Mouse (Mus musculus): ENCODE measurements around the gene Bbs2.

GRCm38 (mm10) chr8:94148236-94148635 is 49.5 kb upstream of the Bbs2 start:
- TF ChIP-seq POLR2A (IDR thresholded peaks at IDR 0.05; ENCODE audit: insufficient read depth, low read depth, low read length) = no peak
- TF ChIP-seq CTCF (IDR thresholded peaks at IDR 0.05; ENCODE audit: insufficient read depth, low read depth, low read length) = no peak

Data from olfactory bulb, adult 2 months (tissue).